Mouse (Mus musculus) brain, embryonic 14.5 days (tissue): ENCODE data around the gene Ess2. TPM values are rescaled to one million over a fixed set of nuclear protein-coding genes. Genes with fewer than 3 reads are reported as not detected.

Source experiments
- DNase-seq: peaks from one replicate; pipeline ENCODE4 v3.0.0-alpha.2; 2011; ENCODE audit warnings: low read depth
- CTCF ChIP-seq: fragments of 200-500 bp; IDR thresholded peaks from 2 replicates; pipeline ENCODE4 v1.5.1; 2012; ENCODE audit warnings: inconsistent platforms, mild to moderate bottlenecking, moderate library complexity, borderline replicate concordance; ENCODE audit not compliant: insufficient read depth, insufficient read length; ENCODE audit errors: extremely low read depth
- POLR2A ChIP-seq: fragments of 200-500 bp; IDR thresholded peaks from 2 replicates; pipeline ENCODE4 v1.6.1; 2012; ENCODE audit warnings: mild to moderate bottlenecking, inconsistent platforms, borderline replicate concordance; ENCODE audit not compliant: poor library complexity, insufficient read depth, insufficient read length, severe bottlenecking; ENCODE audit errors: extremely low read depth
- polyA plus RNA-seq: library from polyadenylated mRNA; depleted of rRNA; stranded (reverse); fragments of >200 nt; gene quantifications from 2 replicates; pipeline ENCODE4 v1.2.3, GENCODE M21; 2012

Ess2 gene
- polyA plus RNA-seq, 1 experiment: 51.9 TPM

- DNase-seq: no peak
- TF ChIP-seq CTCF (no peak), POLR2A (no peak)
Observed at GRCm38 (mm10) chr16:17882196-17882595, 29.0 kb downstream of the Ess2 start.

DNA sequence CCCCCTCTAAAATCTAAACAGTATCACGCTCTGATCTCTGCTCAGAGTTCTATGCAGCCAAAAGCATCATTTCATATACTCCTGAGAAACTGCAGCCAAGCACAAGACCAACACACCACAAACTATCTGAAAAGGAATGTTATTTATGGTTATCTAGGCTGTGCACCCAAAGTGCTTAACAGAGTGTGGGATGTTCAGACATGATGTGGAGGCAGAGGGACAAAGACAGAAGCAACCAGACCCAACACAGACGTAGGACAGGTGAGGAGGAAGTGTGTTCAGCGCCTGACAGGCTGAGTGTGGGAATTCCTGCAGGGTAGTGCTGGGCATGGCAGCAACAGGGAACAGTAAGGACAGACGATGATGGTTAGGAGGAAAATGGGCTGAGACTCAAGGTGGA, 31.6 kb downstream of the Ess2 start:
- no peak for DNase-seq
- TF ChIP-seq CTCF: no peak
- no peak for TF ChIP-seq POLR2A

- no peak for TF ChIP-seq POLR2A
- no peak for TF ChIP-seq CTCF
- DNase-seq: no peak
Observed at GRCm38 (mm10) chr16:17876096-17876495, 35.1 kb downstream of the Ess2 start.

- no peak for TF ChIP-seq POLR2A
- no peak for TF ChIP-seq CTCF
- no peak for DNase-seq
Observed at GRCm38 (mm10) chr16:17875174-17875573, 36.0 kb downstream of the Ess2 start.

GRCm38 (mm10) chr16:17872995-17873394, 38.2 kb downstream of the Ess2 start:
- no peak for DNase-seq
- no peak for TF ChIP-seq POLR2A
- TF ChIP-seq CTCF: no peak

- TF ChIP-seq POLR2A: no peak
- no peak for TF ChIP-seq CTCF
Observed at GRCm38 (mm10) chr16:17871248-17871647, 39.9 kb downstream of the Ess2 start.

GRCm38 (mm10) chr16:17865770-17866169, 45.4 kb downstream of the Ess2 start:
- TF ChIP-seq POLR2A (no peak), CTCF (no peak)
- no peak for DNase-seq

More at GRCm38 (mm10) chr16:17871248-17871647, 39.9 kb downstream of the Ess2 start:
- DNase-seq: no peak

DNA sequence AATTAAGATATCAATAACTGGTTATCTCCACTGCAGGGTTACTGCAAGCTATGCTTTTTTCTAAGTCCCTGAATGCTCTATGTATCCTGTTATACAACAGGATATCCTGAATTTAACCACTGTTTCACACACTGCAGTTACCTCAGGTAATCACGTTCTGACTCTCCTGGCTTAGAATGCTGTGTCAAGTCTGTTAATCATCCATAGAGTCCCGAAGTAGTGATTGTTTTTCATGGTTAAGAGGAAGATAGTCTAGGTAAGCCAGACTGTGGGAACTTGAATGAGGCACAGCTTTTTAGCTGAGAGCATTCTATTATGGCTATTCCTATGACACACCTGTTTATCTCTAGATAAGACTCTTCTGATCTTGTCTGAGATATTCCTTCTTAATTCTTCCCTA, 45.9 kb downstream of the Ess2 start:
- DNase-seq: no peak
- TF ChIP-seq POLR2A (no peak), CTCF (no peak)

DNA sequence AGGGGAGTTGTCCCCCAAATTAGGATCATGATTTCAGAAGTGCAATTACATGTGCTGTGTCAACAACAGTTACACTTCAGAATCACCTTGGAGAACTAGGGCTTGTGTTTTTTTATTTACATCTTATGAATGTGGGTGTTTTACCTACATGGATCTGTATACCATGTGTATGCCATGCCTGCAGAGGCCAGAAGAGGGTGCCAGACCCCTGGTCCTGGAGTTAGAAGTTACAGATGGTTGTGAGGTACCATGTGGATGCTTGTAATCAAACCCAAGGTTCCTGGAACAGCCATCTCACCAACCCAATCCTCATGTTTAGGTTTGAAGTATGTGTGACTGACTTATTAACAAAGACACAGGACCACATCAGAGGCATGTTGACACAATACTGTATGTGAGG, 52.6 kb downstream of the Ess2 start:
- TF ChIP-seq POLR2A: no peak
- peak; percentile 63; the same call in 1 of the 2 replicates for TF ChIP-seq CTCF
- peak; percentile 34 for DNase-seq

GRCm38 (mm10) chr16:17857157-17857556, 54.0 kb downstream of the Ess2 start:
- TF ChIP-seq POLR2A: no peak
- TF ChIP-seq CTCF: no peak
- DNase-seq: no peak

DNA sequence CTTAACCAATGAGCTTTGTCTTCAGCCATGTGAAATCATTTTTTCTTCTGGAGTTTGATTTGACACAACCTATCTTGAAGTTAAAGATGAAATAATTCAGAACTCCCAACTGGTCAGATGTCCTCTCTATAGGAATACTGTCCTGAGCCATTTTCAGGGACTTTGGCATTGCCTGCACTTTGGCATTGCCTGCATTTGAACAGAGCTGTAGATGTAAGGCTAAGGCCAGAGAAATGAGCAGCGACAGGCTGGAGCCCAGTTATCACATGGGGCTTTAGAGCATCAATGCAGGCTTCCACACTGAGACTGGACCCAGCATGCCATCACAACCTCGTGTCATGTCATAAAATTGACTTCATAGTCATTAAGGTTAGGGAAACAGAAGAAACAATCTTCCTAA, 57.9 kb downstream of the Ess2 start:
- DNase-seq: no peak
- TF ChIP-seq POLR2A: no peak
- TF ChIP-seq CTCF: no peak

DNA sequence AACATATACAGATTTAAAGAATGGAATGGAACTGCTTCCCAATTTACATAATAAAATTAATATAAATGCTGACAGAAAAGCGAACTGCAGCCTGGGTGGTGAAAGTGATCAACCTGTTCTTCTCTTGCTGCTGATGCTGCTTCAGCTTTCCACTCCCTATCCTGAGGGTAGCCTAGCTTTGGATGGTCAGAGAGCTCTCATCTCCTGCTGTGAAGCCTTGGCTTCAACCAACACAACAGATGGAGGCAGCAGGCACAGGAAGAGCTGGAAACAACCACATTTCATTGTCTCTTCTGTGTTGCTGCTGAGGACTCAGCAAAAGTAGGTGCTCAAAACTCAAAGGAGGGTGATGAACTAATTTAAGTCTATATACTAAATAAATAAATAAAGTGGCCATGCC, 59.3 kb downstream of the Ess2 start:
- DNase-seq: no peak
- no peak for TF ChIP-seq POLR2A
- TF ChIP-seq CTCF: no peak
